Mouse (Mus musculus) embryonic fibroblast, embryonic 13.5 days (primary cell): ENCODE measurements at regions not wholly inside any gene's neighbourhood (a gene's known extent, or its start where the extent isn't known, plus 50 kb on each side); places are given as distances from the start of the nearest gene placed in this dataset.

Experiments
- CTCF ChIP-seq: IDR thresholded peaks from 2 replicates; pipeline ENCODE4 v1.5.1; 2011; ENCODE audit warnings: mild to moderate bottlenecking, control low read depth, low read length, moderate library complexity, borderline replicate concordance; ENCODE audit not compliant: insufficient read depth
- POLR2A ChIP-seq: IDR thresholded peaks from 2 replicates; pipeline ENCODE4 v1.6.1; 2011; ENCODE audit warnings: low read depth, mild to moderate bottlenecking, control low read depth, low read length, moderate library complexity

DNA sequence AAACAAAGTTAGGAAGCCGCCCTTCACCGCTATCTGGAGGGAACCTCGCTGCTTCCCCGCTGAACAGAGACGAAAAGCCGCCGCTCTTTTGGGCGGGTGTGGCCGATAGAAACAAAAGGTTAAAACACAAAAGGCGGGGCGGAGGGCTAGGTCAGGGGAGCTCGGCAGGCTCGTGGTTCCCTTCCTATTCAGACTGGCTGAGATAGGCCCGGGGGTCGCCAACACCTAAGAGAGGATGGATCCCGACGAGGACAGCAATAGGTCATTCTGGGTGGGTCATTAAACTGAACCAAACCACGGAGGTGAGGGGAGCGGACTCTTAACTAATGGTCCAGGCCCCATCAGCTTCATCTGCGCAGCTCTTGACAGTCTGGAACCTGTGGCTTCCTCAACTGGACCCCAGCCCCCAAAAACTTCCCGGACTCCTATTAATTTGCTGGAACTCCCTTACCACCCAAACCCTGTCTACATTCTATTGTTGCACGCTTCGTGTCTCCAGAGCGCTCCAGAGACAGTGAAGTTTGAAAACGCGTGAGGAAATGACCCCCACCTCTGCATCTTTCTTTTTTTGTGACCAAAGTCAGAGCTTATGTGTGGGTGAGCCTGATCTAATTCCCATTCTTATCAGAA is 69.2 kb downstream of the Sox4 start:
- no peak for TF ChIP-seq CTCF
- TF ChIP-seq POLR2A: no peak
